Mouse (Mus musculus) bone marrow macrophage, adult 2 months (primary cell): Measurements from ENCODE around the gene Exosc5.

Source experiments
- CTCF ChIP-seq: IDR thresholded peaks from 2 replicates; pipeline ENCODE4 v1.5.1; 2012; ENCODE audit warnings: low read depth, mild to moderate bottlenecking, low read length, moderate library complexity
- POLR2A ChIP-seq: IDR thresholded peaks from 2 replicates; pipeline ENCODE4 v1.6.1; 2012; ENCODE audit warnings: mild to moderate bottlenecking, low read depth, low read length, borderline replicate concordance

DNA sequence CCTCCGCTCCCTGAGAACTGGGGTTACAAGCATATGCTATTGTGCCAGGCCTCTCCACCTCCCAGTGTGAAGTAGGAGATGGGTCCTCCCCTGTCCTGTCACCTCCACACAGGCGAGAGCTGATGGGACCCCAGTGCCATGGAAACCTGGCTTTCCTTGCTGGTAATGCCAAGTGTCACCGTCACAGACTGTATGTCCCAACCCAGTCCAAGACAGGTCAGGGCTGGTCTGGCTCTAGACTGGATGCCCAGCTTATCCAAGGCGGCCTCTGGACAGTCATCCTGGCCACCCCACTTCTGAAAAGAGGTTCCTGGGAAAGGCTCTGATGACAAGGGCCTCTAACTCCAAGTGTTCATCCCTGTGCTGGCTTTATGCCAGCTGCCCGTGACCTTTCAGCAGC is 21.9 kb upstream of the Exosc5 start:
- TF ChIP-seq CTCF = no peak
- TF ChIP-seq POLR2A = no peak
